Mouse (Mus musculus): ENCODE data around the gene Btbd3. TPM values are rescaled to one million over a fixed set of nuclear protein-coding genes. Genes with fewer than 3 reads are reported as not detected.

Btbd3 gene
- polyA plus RNA-seq, 1 experiment from 2014 or later = 8.2 TPM

GRCm38 (mm10) chr2:138447681-138448080 lies 191.3 kb downstream of the Btbd3 start:
- DNase-seq (ENCODE audit: low spot score) (no peak), ATAC-seq (replicated peaks; ENCODE audit: low FRiP score) (no peak)
- Histone ChIP-seq H3K4me2 (no peak overlapping the region), H3K27ac (ENCODE audit: low read depth, low read length) (no peak overlapping the region), H3K36me3 (ENCODE audit: control insufficient read depth, insufficient read depth, low read length) (no peaks in the 10 kb centered on the region), H3K9me3 (ENCODE audit: control insufficient read depth, low read length) (no peaks in the 10 kb centered on the region), H3K27me3 (replicated peaks; ENCODE audit: control insufficient read depth, insufficient read depth, low read length) (no peaks in the 10 kb centered on the region), H3K4me3 (ENCODE audit: low read depth, low read length) (no peak overlapping the region), H3K4me1 (replicated peaks; ENCODE audit: control insufficient read depth, insufficient read depth, low read length) (no peaks in the 10 kb centered on the region), H3K9ac (ENCODE audit: low read depth, low read length) (no peak overlapping the region)
- 84% methylated on average over 3 of the region's 3 CpGs for WGBS

GRCm38 (mm10) chr2:138468046-138468572 lies 211.7 kb downstream of the Btbd3 start:
- ATAC-seq (replicated peaks; ENCODE audit: low FRiP score) (no peak; the same call in 1 of the 2 replicates), DNase-seq (ENCODE audit: low spot score) (no peak)
- Histone ChIP-seq H3K9me3 (ENCODE audit: control insufficient read depth, low read length) (no peaks in the 10 kb centered on the region), H3K4me1 (replicated peaks; ENCODE audit: control insufficient read depth, insufficient read depth, low read length) (no peaks in the 10 kb centered on the region), H3K27ac (ENCODE audit: low read depth, low read length) (no peak overlapping the region), H3K36me3 (ENCODE audit: control insufficient read depth, insufficient read depth, low read length) (no peaks in the 10 kb centered on the region), H3K27me3 (replicated peaks; ENCODE audit: control insufficient read depth, insufficient read depth, low read length) (no peaks in the 10 kb centered on the region), H3K4me3 (ENCODE audit: low read depth, low read length) (no peak overlapping the region), H3K9ac (ENCODE audit: low read depth, low read length) (no peak overlapping the region), H3K4me2 (no peak overlapping the region)
- WGBS = 76% methylated on average over 22 of the region's 22 CpGs

- whole genome bisulfite sequencing = 84% methylated on average over 5 of the region's 5 CpGs
- H3K4me2 ChIP-seq = no peak overlapping the region
- H3K9ac ChIP-seq (ENCODE audit: low read depth, low read length) = no peak overlapping the region
- H3K27ac ChIP-seq (ENCODE audit: low read depth, low read length) = no peak overlapping the region
- DNase-seq (ENCODE audit: low spot score) (no peak), ATAC-seq (replicated peaks; ENCODE audit: low FRiP score) (no peak)
- H3K9me3 ChIP-seq (ENCODE audit: control insufficient read depth, low read length) = no peaks in the 10 kb centered on the region
- H3K27me3 ChIP-seq (replicated peaks; ENCODE audit: control insufficient read depth, insufficient read depth, low read length) = no peaks in the 10 kb centered on the region
- no peaks in the 10 kb centered on the region for H3K36me3 ChIP-seq (ENCODE audit: control insufficient read depth, insufficient read depth, low read length)
- no peak overlapping the region for H3K4me3 ChIP-seq (ENCODE audit: low read depth, low read length)
- H3K4me1 ChIP-seq (replicated peaks; ENCODE audit: control insufficient read depth, insufficient read depth, low read length) = no peaks in the 10 kb centered on the region
Measured at GRCm38 (mm10) chr2:138473407-138473806, 217.0 kb downstream of the Btbd3 start.

- no peak overlapping the region for H3K4me3 ChIP-seq (ENCODE audit: low read depth, low read length)
- no peak overlapping the region for H3K9ac ChIP-seq (ENCODE audit: low read depth, low read length)
- no peak overlapping the region for H3K27ac ChIP-seq (ENCODE audit: low read depth, low read length)
- no peaks in the 10 kb centered on the region for H3K4me1 ChIP-seq (replicated peaks; ENCODE audit: control insufficient read depth, insufficient read depth, low read length)
- H3K36me3 ChIP-seq (ENCODE audit: control insufficient read depth, insufficient read depth, low read length) = no peaks in the 10 kb centered on the region
- DNase-seq (ENCODE audit: low spot score) (no peak), ATAC-seq (replicated peaks; ENCODE audit: low FRiP score) (no peak)
- H3K9me3 ChIP-seq (ENCODE audit: control insufficient read depth, low read length) = no peaks in the 10 kb centered on the region
- no peaks in the 10 kb centered on the region for H3K27me3 ChIP-seq (replicated peaks; ENCODE audit: control insufficient read depth, insufficient read depth, low read length)
- H3K4me2 ChIP-seq = no peak overlapping the region
- WGBS = 86% methylated on average over 3 of the region's 3 CpGs
Measured at GRCm38 (mm10) chr2:138476486-138476885, 220.1 kb downstream of the Btbd3 start.

GRCm38 (mm10) chr2:138477278-138477677 lies 220.9 kb downstream of the Btbd3 start:
- Histone ChIP-seq H3K9me3 (ENCODE audit: control insufficient read depth, low read length) (no peaks in the 10 kb centered on the region), H3K36me3 (ENCODE audit: control insufficient read depth, insufficient read depth, low read length) (no peaks in the 10 kb centered on the region), H3K27me3 (replicated peaks; ENCODE audit: control insufficient read depth, insufficient read depth, low read length) (no peaks in the 10 kb centered on the region), H3K4me1 (replicated peaks; ENCODE audit: control insufficient read depth, insufficient read depth, low read length) (no peaks in the 10 kb centered on the region), H3K4me2 (no peak overlapping the region), H3K9ac (ENCODE audit: low read depth, low read length) (no peak overlapping the region), H3K27ac (ENCODE audit: low read depth, low read length) (no peak overlapping the region), H3K4me3 (ENCODE audit: low read depth, low read length) (no peak overlapping the region)
- DNase-seq (ENCODE audit: low spot score) (no peak), ATAC-seq (replicated peaks; ENCODE audit: low FRiP score) (no peak)
- WGBS = 80% methylated on average over 5 of the region's 5 CpGs

GRCm38 (mm10) chr2:138482541-138482940 lies 226.2 kb downstream of the Btbd3 start:
- no peaks in the 10 kb centered on the region for H3K9me3 ChIP-seq (ENCODE audit: control insufficient read depth, low read length)
- no peaks in the 10 kb centered on the region for H3K27me3 ChIP-seq (replicated peaks; ENCODE audit: control insufficient read depth, insufficient read depth, low read length)
- H3K4me2 ChIP-seq = no peak overlapping the region
- no peak overlapping the region for H3K27ac ChIP-seq (ENCODE audit: low read depth, low read length)
- ATAC-seq (replicated peaks; ENCODE audit: low FRiP score) = no peak
- no peaks in the 10 kb centered on the region for H3K36me3 ChIP-seq (ENCODE audit: control insufficient read depth, insufficient read depth, low read length)
- 63% methylated on average over 3 of the region's 3 CpGs for WGBS
- H3K4me3 ChIP-seq (ENCODE audit: low read depth, low read length) = no peak overlapping the region
- no peak for DNase-seq (ENCODE audit: low spot score)
- H3K4me1 ChIP-seq (replicated peaks; ENCODE audit: control insufficient read depth, insufficient read depth, low read length) = no peaks in the 10 kb centered on the region
- H3K9ac ChIP-seq (ENCODE audit: low read depth, low read length) = no peak overlapping the region

- no peak overlapping the region for H3K4me2 ChIP-seq
- DNase-seq (ENCODE audit: low spot score) (no peak), ATAC-seq (replicated peaks; ENCODE audit: low FRiP score) (no peak)
- H3K27ac ChIP-seq (ENCODE audit: low read depth, low read length) = no peak overlapping the region
- H3K9ac ChIP-seq (ENCODE audit: low read depth, low read length) = no peak overlapping the region
- H3K9me3 ChIP-seq (ENCODE audit: control insufficient read depth, low read length) = no peaks in the 10 kb centered on the region
- WGBS = 72% methylated on average over 4 of the region's 4 CpGs
- H3K4me1 ChIP-seq (replicated peaks; ENCODE audit: control insufficient read depth, insufficient read depth, low read length) = no peaks in the 10 kb centered on the region
- no peaks in the 10 kb centered on the region for H3K36me3 ChIP-seq (ENCODE audit: control insufficient read depth, insufficient read depth, low read length)
- no peaks in the 10 kb centered on the region for H3K27me3 ChIP-seq (replicated peaks; ENCODE audit: control insufficient read depth, insufficient read depth, low read length)
- H3K4me3 ChIP-seq (ENCODE audit: low read depth, low read length) = no peak overlapping the region
Measured at GRCm38 (mm10) chr2:138484871-138485270, 228.5 kb downstream of the Btbd3 start.

GRCm38 (mm10) chr2:138490688-138491405 lies 234.5 kb downstream of the Btbd3 start:
- Histone ChIP-seq H3K27ac (ENCODE audit: low read depth, low read length) (no peak overlapping the region), H3K27me3 (replicated peaks; ENCODE audit: control insufficient read depth, insufficient read depth, low read length) (no peaks in the 10 kb centered on the region), H3K36me3 (ENCODE audit: control insufficient read depth, insufficient read depth, low read length) (no peaks in the 10 kb centered on the region), H3K4me2 (no peak overlapping the region), H3K9me3 (ENCODE audit: control insufficient read depth, low read length) (no peaks in the 10 kb centered on the region), H3K9ac (ENCODE audit: low read depth, low read length) (no peak overlapping the region), H3K4me3 (ENCODE audit: low read depth, low read length) (no peak overlapping the region), H3K4me1 (replicated peaks; ENCODE audit: control insufficient read depth, insufficient read depth, low read length) (no peaks in the 10 kb centered on the region)
- ATAC-seq (replicated peaks; ENCODE audit: low FRiP score) = no peak
- 67% methylated on average over 2 of the region's 2 CpGs for WGBS
- DNase-seq (ENCODE audit: low spot score) = no peak

GRCm38 (mm10) chr2:138492176-138492575 lies 235.8 kb downstream of the Btbd3 start:
- Histone ChIP-seq H3K4me3 (ENCODE audit: low read depth, low read length) (no peak overlapping the region), H3K27me3 (replicated peaks; ENCODE audit: control insufficient read depth, insufficient read depth, low read length) (no peaks in the 10 kb centered on the region), H3K4me2 (no peak overlapping the region), H3K4me1 (replicated peaks; ENCODE audit: control insufficient read depth, insufficient read depth, low read length) (no peaks in the 10 kb centered on the region), H3K36me3 (ENCODE audit: control insufficient read depth, insufficient read depth, low read length) (no peaks in the 10 kb centered on the region), H3K27ac (ENCODE audit: low read depth, low read length) (no peak overlapping the region), H3K9ac (ENCODE audit: low read depth, low read length) (no peak overlapping the region), H3K9me3 (ENCODE audit: control insufficient read depth, low read length) (no peaks in the 10 kb centered on the region)
- DNase-seq (ENCODE audit: low spot score) (no peak), ATAC-seq (replicated peaks; ENCODE audit: low FRiP score) (no peak)

Data from liver, embryonic 11.5 days (tissue).